Mouse (Mus musculus): ENCODE measurements around the gene Slc1a1. TPM values are rescaled to one million over a fixed set of nuclear protein-coding genes. Genes with fewer than 3 reads are reported as not detected.

Gene Slc1a1
- polyA plus RNA-seq, 1 experiment from 2014 or later: 53.7 TPM

DNA sequence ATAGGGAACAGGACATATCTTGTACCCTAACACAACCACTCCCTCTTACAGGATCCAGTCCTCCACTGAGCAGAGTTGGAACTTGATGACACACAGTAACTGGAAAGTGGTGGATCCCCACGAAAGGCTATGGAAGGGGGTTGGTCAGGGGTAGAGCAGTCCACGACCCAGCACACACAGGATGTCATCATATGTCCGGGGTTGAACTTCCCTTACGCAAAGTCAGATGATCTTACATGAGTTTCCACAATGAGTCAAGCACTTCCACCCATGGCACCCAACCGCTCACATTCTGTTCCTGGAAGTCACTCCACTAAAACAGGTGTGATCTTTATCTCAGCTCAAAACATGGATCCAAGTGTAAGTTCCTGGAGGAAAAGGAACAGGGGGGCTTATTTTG is 83.0 kb downstream of the Slc1a1 start:
- H3K4me2 ChIP-seq (ENCODE audit: low read length): no peak overlapping the region
- 92% methylated on average over 5 of the region's 5 CpGs for WGBS
- H3K27ac ChIP-seq (ENCODE audit: low read depth, low read length): no peak overlapping the region
- H3K36me3 ChIP-seq (ENCODE audit: control insufficient read depth, insufficient read depth, low read length): peaks cover 5% of the 10 kb centered on the region
- H3K4me1 ChIP-seq (ENCODE audit: control insufficient read depth, insufficient read depth, low read depth, low read length): no peaks in the 10 kb centered on the region
- no peak for ATAC-seq
- no peaks in the 10 kb centered on the region for H3K27me3 ChIP-seq (replicated peaks; ENCODE audit: control insufficient read depth, insufficient read depth, low read length)
- no peak overlapping the region for H3K9ac ChIP-seq (ENCODE audit: low read depth, low read length)
- H3K4me3 ChIP-seq (ENCODE audit: low read length): no peak overlapping the region
- no peaks in the 10 kb centered on the region for H3K9me3 ChIP-seq (ENCODE audit: control insufficient read depth, low read length)

DNA sequence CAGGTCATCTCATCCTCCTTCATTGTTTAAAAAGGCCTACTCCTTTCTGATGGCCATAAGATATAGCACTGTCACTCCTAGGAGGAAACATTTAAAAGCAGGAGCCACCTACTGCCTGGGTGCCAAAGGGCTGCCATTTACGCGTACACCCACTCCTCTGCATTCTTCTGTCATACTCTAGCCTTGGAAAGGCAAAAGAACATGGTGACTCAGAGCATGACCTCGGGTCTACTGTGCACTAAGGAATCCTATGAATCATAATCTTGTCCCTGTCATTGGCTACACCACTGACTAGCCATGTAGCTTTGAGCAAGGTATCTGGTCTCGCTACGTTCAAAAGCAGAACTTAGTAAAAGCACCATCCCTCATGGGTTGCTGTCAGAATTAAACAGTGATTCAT is 91.5 kb downstream of the Slc1a1 start:
- Histone ChIP-seq H3K4me3 (ENCODE audit: low read length) (no peak overlapping the region), H3K27ac (ENCODE audit: low read depth, low read length) (no peak overlapping the region), H3K9ac (ENCODE audit: low read depth, low read length) (no peak overlapping the region), H3K9me3 (ENCODE audit: control insufficient read depth, low read length) (no peaks in the 10 kb centered on the region), H3K36me3 (ENCODE audit: control insufficient read depth, insufficient read depth, low read length) (no peaks in the 10 kb centered on the region), H3K4me1 (ENCODE audit: control insufficient read depth, insufficient read depth, low read depth, low read length) (no peaks in the 10 kb centered on the region), H3K4me2 (ENCODE audit: low read length) (no peak overlapping the region), H3K27me3 (replicated peaks; ENCODE audit: control insufficient read depth, insufficient read depth, low read length) (no peaks in the 10 kb centered on the region)
- WGBS: 91% methylated on average over 5 of the region's 5 CpGs
- no peak for ATAC-seq

DNA sequence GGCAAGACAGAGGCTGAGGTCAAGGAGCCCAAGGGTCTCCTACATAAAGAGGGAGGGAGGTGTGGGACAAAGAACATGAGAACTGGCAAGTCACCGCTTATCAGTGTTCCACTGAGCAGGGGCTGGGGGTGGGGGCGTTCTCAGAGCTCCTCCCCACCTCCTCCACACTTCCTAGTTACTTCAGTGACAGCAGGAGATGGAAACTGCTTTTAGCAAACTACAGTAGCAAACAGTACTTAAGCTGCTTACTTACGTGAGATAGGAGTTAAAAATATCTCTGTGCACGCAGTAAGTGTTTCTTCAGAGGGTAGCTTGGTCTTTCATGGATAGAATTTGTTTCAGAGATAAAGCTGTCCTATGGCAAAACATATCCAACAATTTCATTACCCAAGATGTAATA is 92.5 kb downstream of the Slc1a1 start:
- Histone ChIP-seq H3K4me2 (ENCODE audit: low read length) (no peak overlapping the region), H3K4me1 (ENCODE audit: control insufficient read depth, insufficient read depth, low read depth, low read length) (no peaks in the 10 kb centered on the region), H3K9me3 (ENCODE audit: control insufficient read depth, low read length) (no peaks in the 10 kb centered on the region), H3K4me3 (ENCODE audit: low read length) (no peak overlapping the region), H3K36me3 (ENCODE audit: control insufficient read depth, insufficient read depth, low read length) (no peaks in the 10 kb centered on the region), H3K27me3 (replicated peaks; ENCODE audit: control insufficient read depth, insufficient read depth, low read length) (no peaks in the 10 kb centered on the region), H3K27ac (ENCODE audit: low read depth, low read length) (no peak overlapping the region), H3K9ac (ENCODE audit: low read depth, low read length) (no peak overlapping the region)
- ATAC-seq: no peak
- 78% methylated on average over 4 of the region's 4 CpGs for WGBS

DNA sequence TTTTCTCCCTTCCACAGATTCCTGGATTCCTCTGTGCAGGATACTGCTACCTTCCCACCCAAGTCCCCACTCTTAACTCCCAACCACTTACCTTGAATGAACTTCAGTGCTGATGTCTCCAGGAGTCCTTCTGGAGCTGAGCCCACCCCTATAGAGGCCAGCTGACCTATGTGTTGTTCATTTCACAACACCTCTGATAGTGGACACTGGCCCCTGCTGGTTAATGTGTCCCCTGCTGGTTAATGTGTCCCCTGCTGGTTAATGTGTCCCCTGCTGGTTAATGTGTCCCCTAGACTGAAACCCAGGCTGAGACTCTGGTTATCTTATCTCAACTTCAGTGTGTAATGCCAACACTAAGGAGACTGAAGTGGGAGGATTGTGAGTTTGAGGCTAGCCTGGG is 94.2 kb downstream of the Slc1a1 start:
- H3K9me3 ChIP-seq (ENCODE audit: control insufficient read depth, low read length): no peaks in the 10 kb centered on the region
- no peak overlapping the region for H3K27ac ChIP-seq (ENCODE audit: low read depth, low read length)
- H3K9ac ChIP-seq (ENCODE audit: low read depth, low read length): no peak overlapping the region
- H3K4me1 ChIP-seq (ENCODE audit: control insufficient read depth, insufficient read depth, low read depth, low read length): no peaks in the 10 kb centered on the region
- H3K36me3 ChIP-seq (ENCODE audit: control insufficient read depth, insufficient read depth, low read length): no peaks in the 10 kb centered on the region
- no peak overlapping the region for H3K4me3 ChIP-seq (ENCODE audit: low read length)
- no peaks in the 10 kb centered on the region for H3K27me3 ChIP-seq (replicated peaks; ENCODE audit: control insufficient read depth, insufficient read depth, low read length)
- H3K4me2 ChIP-seq (ENCODE audit: low read length): no peak overlapping the region
- ATAC-seq: no peak

DNA sequence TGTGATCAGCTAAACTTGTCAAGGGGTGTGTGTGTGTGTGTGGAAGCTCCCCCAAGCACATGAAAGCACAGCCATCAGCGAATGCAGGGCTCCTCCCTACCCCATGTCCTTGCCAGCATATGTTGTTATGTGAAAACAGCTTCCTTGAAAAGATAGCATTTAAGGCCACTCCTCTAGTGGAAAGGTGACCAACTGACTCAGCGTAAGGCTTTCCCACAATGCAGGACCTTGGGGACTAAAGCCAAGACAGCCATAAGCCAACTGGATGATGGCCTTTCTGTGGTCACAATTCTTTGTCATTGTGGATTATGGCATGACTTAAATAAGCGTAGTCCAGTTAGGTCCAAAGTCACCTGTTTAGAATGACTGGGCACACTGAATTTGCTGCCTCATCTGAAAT is 100.0 kb downstream of the Slc1a1 start:
- WGBS: 82% methylated on average over 3 of the region's 3 CpGs
- H3K4me1 ChIP-seq (ENCODE audit: control insufficient read depth, insufficient read depth, low read depth, low read length): no peaks in the 10 kb centered on the region
- no peak overlapping the region for H3K4me3 ChIP-seq (ENCODE audit: low read length)
- H3K4me2 ChIP-seq (ENCODE audit: low read length): no peak overlapping the region
- no peak for ATAC-seq
- no peaks in the 10 kb centered on the region for H3K36me3 ChIP-seq (ENCODE audit: control insufficient read depth, insufficient read depth, low read length)
- H3K27me3 ChIP-seq (replicated peaks; ENCODE audit: control insufficient read depth, insufficient read depth, low read length): no peaks in the 10 kb centered on the region
- no peak overlapping the region for H3K9ac ChIP-seq (ENCODE audit: low read depth, low read length)
- H3K27ac ChIP-seq (ENCODE audit: low read depth, low read length): no peak overlapping the region
- no peaks in the 10 kb centered on the region for H3K9me3 ChIP-seq (ENCODE audit: control insufficient read depth, low read length)

DNA sequence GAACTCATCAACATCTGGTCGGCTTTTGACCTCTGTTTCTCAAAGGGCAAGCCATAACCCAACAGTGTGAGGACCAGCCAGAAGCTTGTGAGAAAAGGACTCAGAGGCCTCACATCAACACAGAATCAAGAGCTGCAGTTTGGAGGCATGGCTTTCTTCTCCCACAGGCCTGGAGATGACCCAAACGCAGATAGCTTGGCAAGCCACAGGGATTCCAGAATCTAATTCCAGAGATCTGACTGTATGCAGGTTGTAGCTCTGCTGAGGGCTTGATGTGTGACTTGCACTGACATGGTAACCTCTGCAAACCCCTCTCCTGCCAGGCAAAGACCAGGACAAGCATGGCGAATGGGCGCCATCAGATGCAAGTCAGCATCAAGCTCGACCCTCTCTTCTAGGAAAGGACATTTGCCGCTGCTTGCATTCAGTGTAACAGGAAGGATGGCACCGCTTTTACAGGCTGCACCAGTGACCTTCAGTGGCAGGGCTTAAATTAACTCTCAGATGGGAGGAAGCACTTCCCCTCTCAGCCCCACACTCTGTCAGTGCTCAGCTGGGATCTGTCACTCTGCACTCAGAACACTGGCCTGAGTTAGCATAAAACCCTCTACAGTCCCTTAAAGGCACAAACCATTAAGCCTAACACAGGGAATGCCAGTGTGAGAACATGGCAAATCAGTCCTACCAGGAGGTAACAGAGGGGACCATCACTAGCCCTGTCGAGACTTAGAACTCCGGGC is 105.5 kb downstream of the Slc1a1 start:
- no peak overlapping the region for H3K4me2 ChIP-seq (ENCODE audit: low read length)
- no peak for ATAC-seq
- no peak overlapping the region for H3K27ac ChIP-seq (ENCODE audit: low read depth, low read length)
- H3K9ac ChIP-seq (ENCODE audit: low read depth, low read length): no peak overlapping the region
- no peak overlapping the region for H3K4me3 ChIP-seq (ENCODE audit: low read length)
- H3K27me3 ChIP-seq (replicated peaks; ENCODE audit: control insufficient read depth, insufficient read depth, low read length): no peaks in the 10 kb centered on the region
- WGBS: 76% methylated on average over 9 of the region's 9 CpGs
- no peaks in the 10 kb centered on the region for H3K36me3 ChIP-seq (ENCODE audit: control insufficient read depth, insufficient read depth, low read length)
- no peaks in the 10 kb centered on the region for H3K9me3 ChIP-seq (ENCODE audit: control insufficient read depth, low read length)
- H3K4me1 ChIP-seq (ENCODE audit: control insufficient read depth, insufficient read depth, low read depth, low read length): no peaks in the 10 kb centered on the region

DNA sequence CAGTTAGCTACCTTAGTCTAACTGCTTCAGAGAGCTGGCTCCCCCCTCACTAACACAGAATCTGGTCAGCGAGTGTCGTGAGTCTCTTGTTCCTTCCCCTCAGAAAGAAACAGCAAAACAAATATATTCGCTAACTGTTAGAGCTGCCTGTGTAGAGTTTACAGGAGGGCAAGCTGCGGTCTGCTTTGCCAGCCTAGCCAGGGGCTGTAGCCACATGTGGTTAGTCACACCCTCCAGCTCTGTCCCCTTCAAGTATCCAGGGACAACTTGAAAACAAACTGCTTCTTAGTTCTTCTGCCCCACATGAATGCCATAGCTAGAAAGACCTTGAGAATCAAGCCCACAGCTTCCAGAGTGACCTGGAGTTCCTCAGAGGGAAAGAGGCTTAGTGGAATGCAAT is 106.4 kb downstream of the Slc1a1 start:
- Histone ChIP-seq H3K9ac (ENCODE audit: low read depth, low read length) (no peak overlapping the region), H3K27ac (ENCODE audit: low read depth, low read length) (no peak overlapping the region), H3K4me1 (ENCODE audit: control insufficient read depth, insufficient read depth, low read depth, low read length) (no peaks in the 10 kb centered on the region), H3K27me3 (replicated peaks; ENCODE audit: control insufficient read depth, insufficient read depth, low read length) (no peaks in the 10 kb centered on the region), H3K9me3 (ENCODE audit: control insufficient read depth, low read length) (no peaks in the 10 kb centered on the region), H3K4me2 (ENCODE audit: low read length) (no peak overlapping the region), H3K36me3 (ENCODE audit: control insufficient read depth, insufficient read depth, low read length) (no peaks in the 10 kb centered on the region), H3K4me3 (ENCODE audit: low read length) (no peak overlapping the region)
- no peak for ATAC-seq
- 74% methylated on average over 4 of the region's 4 CpGs for WGBS

DNA sequence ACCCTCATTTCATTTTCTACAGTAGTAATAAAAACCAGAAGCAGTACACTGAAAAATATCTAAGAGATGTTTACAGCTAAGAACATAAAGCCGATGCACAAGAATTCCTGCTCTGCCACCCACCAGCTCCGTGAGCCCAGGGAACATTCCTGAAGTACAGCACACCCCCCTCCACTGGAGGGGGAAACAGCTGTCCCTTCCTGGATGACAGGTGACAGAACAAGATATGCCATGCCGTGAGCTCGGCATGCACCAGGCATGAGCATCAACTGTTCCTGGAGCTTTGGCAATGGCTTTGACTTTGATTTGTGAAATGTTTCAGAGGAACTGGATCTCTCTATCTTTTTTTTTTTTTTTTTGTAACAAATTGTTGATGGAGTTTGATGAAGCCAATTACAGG is 111.9 kb downstream of the Slc1a1 start:
- H3K9ac ChIP-seq (ENCODE audit: low read depth, low read length): no peak overlapping the region
- no peaks in the 10 kb centered on the region for H3K4me1 ChIP-seq (ENCODE audit: control insufficient read depth, insufficient read depth, low read depth, low read length)
- H3K4me3 ChIP-seq (ENCODE audit: low read length): no peak overlapping the region
- no peak overlapping the region for H3K27ac ChIP-seq (ENCODE audit: low read depth, low read length)
- 59% methylated on average over 4 of the region's 4 CpGs for WGBS
- H3K36me3 ChIP-seq (ENCODE audit: control insufficient read depth, insufficient read depth, low read length): no peaks in the 10 kb centered on the region
- ATAC-seq: no peak
- no peaks in the 10 kb centered on the region for H3K27me3 ChIP-seq (replicated peaks; ENCODE audit: control insufficient read depth, insufficient read depth, low read length)
- H3K9me3 ChIP-seq (ENCODE audit: control insufficient read depth, low read length): no peaks in the 10 kb centered on the region; the same call in 1 of the 2 replicates
- no peak overlapping the region for H3K4me2 ChIP-seq (ENCODE audit: low read length)

DNA sequence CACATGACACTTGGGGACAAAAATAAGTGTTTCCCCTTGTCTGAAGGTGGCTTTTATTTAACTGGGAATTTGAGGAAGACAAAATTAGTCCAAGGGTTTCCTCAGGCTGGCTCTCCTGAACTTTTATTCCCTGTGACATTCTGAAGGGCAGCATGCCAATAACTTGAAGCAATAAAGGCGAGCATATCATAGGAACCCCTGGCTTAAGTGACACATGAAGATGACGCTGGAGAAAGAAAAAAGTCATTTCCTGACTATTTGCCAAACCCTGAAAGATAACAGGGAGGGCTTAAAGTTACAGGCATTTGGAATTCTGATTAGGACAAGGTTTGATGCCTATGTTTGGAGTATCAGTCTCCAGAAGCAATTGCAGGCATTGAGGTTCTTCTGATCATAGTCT is 112.5 kb downstream of the Slc1a1 start:
- no peak for ATAC-seq
- H3K4me1 ChIP-seq (ENCODE audit: control insufficient read depth, insufficient read depth, low read depth, low read length): no peaks in the 10 kb centered on the region
- no peaks in the 10 kb centered on the region; the same call in 1 of the 2 replicates for H3K9me3 ChIP-seq (ENCODE audit: control insufficient read depth, low read length)
- H3K27me3 ChIP-seq (replicated peaks; ENCODE audit: control insufficient read depth, insufficient read depth, low read length): no peaks in the 10 kb centered on the region
- H3K9ac ChIP-seq (ENCODE audit: low read depth, low read length): no peak overlapping the region
- no peaks in the 10 kb centered on the region for H3K36me3 ChIP-seq (ENCODE audit: control insufficient read depth, insufficient read depth, low read length)
- no peak overlapping the region for H3K27ac ChIP-seq (ENCODE audit: low read depth, low read length)
- no peak overlapping the region for H3K4me2 ChIP-seq (ENCODE audit: low read length)
- WGBS: 50% methylated on average over 2 of the region's 2 CpGs
- no peak overlapping the region for H3K4me3 ChIP-seq (ENCODE audit: low read length)

DNA sequence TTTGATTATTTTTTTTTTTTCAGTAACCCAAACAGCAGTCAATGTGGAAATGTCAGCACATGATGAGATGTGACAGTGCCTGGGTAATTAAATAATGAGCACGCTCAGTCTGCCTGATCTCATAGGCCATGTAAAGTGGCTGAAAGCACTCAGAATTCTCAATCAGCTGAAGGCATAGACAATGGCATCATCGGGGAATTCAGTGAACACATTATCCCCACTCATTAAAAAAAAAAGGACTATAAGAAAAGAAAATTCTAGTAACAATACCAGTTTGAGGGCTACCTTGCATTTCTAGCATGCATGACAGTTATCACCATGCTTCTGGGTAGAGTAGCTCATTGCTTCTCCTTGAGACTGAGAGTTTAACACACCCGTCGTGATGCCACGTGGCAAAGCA is 116.4 kb downstream of the Slc1a1 start:
- Histone ChIP-seq H3K4me3 (ENCODE audit: low read length) (no peak overlapping the region), H3K4me2 (ENCODE audit: low read length) (no peak overlapping the region), H3K9me3 (ENCODE audit: control insufficient read depth, low read length) (no peaks in the 10 kb centered on the region; the same call in 1 of the 2 replicates), H3K27ac (ENCODE audit: low read depth, low read length) (no peak overlapping the region), H3K9ac (ENCODE audit: low read depth, low read length) (no peak overlapping the region), H3K36me3 (ENCODE audit: control insufficient read depth, insufficient read depth, low read length) (no peaks in the 10 kb centered on the region), H3K4me1 (ENCODE audit: control insufficient read depth, insufficient read depth, low read depth, low read length) (no peaks in the 10 kb centered on the region), H3K27me3 (replicated peaks; ENCODE audit: control insufficient read depth, insufficient read depth, low read length) (no peaks in the 10 kb centered on the region)
- WGBS: 66% methylated on average over 5 of the region's 5 CpGs
- no peak for ATAC-seq

All from hindbrain, embryonic 16.5 days (tissue).